Mouse (Mus musculus): ENCODE data around the gene Gm45717.
"Not testable (repeated sequence)": the region's sequence is repeated elsewhere in the genome, so short reads cannot be mapped to it uniquely, and the experiment has no call there.

Gene Gm45717

DNA sequence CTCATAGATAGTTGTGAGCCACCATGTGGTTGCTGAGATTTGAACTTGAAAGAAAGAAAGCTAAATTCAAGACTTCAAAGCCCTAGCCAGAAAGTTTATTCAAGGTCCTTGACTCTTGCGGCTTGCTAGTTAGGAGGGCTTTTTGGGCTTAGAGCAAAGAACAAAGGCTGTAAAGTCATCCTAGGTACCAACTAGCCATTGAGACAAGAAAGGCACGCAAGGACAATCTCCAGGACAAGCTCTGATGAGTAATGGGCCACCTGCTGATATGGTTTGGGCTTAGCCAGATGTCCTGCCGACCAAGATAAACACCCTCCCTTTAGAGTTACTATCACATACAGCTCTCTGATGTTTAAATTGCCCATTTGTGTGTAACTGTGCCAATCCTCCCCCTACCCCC, 13.0 kb upstream of the Gm45717 start:
- not testable (repeated sequence) for DNase-seq (ENCODE audit: low spot score)

DNA sequence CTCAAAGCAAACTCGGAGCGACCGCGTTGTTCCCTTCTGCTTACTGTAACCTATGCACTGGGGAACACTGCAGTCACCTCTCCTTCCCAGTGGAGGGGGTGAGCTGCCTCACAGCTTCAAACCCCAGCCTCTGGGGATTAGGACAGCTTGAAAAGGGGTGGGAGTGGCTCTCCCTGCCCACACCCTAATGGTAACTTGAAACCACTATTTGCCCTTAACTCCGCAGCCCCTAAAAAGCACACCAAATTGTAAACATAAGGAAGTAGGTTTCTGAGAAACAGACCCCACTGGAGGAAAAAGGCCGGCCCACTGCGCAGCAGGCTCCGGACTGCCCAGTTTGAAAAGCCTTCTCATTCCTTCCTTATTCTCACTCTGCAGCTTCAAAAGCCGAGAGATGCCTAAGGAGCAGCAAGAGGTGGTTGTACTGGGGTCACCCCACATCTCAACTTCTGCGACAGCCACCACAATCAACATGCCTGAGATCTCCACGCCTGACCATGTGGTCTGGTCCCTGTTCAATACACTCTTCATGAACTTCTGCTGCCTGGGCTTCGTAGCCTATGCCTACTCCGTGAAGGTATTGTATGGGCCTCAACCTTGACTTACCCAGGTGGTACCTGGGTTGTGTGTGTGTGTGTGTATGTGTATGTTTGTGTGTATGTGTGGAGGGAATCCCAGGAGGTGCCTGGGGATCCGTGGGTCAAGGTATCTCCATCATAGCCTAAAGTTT, 12.3 kb upstream of the Gm45717 start:
- no peak for DNase-seq (ENCODE audit: low spot score)

DNA sequence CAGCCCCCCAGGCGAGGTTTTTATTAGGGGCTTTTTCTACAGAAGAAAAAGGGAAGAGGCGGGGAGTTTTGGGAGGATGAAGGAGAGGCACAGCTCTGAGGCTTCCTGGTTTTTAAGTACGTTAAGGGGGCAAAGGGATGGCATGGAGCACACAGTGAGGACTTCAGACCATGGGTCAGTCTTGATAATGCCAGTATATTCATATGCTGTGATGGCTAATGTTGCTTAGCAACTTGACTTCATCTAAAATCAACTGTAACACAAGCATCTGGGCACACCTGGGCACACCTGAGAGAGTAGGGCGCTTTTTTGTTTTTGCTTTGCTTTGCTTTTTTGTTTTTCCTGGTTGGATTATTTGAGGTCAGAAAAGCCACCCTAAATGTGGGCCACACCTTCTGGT, 11.2 kb upstream of the Gm45717 start, which contains the start of gene Ifitm1:
Ifitm1 (plus strand) TSS at position 301 of the 400 bp plus-strand sequence.
- DNase-seq (ENCODE audit: low spot score) = no peak

DNA sequence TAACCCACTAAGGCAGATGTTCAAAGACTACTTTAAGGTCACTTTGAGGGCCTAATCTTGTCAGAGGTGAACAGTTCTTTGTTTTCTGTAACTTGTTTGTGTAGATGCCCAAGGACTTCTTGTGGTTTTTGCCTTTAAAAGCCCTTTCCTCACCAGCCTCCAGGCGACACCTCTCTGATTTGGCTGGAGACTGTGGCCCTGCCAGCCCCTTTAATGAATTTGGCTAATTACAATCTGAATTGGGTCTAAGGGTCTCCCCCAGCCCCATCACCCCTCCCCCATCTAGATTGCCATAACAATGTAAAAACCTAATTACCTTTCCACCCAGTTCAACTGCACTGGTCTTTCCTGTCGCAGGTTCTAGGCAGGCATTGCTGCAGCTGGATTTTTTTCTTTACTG, 7.0 kb upstream of the Gm45717 start:
- no peak for DNase-seq (ENCODE audit: low spot score)

DNA sequence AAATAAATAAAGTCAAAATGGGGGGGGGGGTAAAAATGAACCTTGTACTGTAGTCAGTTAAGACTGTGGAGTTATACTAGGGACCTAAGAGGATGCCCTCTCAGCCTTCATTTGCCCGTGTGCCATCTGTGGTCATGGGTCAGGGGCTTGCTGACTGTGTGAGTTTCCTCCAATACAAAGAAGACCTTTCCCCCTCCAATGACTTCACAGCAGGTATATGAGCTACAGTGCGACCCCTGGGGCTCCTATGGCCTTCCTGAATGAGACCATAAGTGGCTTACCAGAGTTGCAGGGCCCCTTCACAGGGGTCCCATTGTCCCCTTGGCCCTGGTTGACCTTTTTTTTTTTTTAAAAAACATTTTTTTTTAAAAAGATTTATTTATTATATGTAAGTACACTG, 5.7 kb upstream of the Gm45717 start:
- no peak for DNase-seq (ENCODE audit: low spot score)

DNA sequence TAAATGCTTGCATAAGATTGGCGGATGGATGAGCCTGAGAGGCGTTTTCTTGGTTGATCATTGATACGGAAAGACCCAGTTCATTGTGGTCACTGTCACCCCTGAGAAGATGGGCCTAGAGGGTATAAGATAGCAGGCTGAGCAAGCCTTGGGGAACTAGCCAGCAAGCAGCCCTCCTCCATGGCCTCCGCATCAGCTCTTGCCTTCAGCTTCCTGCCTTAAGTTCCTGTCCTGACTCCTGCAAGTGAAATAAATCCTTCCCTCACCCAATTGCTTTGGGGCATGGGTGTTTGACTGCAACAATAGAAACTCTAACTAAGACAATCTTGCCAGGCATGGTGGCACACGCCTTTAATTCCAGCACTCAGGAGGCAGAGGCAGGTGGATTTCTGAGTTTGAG, 4.3 kb upstream of the Gm45717 start:
- no peak for DNase-seq (ENCODE audit: low spot score)

DNA sequence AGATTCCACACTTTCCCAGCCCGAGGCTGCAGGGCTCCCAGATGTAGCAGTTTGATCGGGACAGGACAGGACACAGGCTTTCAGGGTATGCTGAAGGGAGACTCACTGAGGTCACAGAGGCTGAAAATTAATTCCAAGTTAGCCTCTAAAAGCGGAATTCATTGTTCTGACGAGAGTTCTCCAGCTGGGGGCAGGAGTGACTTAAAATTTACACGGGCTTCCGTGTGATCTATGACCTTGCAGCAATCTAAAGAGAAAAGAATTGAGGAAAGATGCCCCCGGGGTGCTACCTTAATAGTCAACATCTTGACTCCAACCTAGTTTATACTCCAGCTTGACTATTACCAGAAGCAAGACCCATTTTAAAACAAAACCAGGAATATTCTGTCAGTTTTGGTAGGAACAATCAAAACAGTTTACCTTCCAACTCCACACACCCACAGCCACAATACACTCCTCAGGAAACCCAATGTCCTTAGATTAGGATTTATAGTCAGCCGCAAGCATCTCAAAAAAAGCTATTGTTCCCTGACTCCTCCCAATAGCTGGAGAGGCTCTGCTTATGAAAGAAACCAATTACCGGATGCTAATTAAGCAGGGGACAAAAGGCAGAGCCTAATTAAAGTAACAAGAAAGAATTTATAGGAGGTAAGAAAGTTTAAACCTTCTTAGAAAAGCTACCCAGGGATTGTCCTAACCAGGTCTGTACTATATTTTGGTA, 3.6 kb upstream of the Gm45717 start:
- peak; percentile 73 for DNase-seq (ENCODE audit: low spot score)

DNA sequence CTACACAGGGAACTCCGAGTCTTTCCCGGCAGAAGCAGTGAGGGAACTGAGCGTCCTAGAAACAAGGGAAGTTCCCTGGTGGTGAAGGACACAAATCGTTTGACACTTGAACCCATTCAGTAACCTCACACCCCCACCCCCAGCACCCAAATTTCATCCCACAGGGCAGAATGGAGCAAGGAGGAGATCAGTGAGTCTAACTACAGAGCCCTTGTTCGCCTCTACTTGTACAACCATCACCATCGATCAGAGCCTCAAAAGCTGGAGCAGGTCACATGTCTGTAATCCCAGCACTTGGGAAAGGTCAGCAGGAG, 776 bp upstream of the Gm45717 start:
- no peak for DNase-seq (ENCODE audit: low spot score)

DNA sequence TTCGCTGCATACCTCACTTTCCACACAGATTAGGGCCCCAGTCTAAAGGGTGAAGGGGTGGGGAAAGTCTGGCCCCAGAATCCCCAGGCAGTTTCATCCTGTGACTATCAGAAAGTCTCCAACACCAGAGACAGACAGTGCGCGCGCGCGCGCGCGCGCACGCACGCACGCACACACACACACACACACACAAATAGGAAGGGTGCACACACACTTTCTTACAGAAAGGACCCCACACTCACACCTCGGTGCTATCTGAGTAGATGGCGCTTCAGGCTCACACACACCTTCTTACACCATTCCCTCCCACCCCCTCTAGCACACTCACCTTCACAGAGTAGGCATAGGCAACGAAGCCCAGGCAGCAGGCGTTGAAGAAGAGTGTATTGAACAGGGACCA, 395 bp downstream of the Gm45717 start:
- no peak for DNase-seq (ENCODE audit: low spot score)

DNA sequence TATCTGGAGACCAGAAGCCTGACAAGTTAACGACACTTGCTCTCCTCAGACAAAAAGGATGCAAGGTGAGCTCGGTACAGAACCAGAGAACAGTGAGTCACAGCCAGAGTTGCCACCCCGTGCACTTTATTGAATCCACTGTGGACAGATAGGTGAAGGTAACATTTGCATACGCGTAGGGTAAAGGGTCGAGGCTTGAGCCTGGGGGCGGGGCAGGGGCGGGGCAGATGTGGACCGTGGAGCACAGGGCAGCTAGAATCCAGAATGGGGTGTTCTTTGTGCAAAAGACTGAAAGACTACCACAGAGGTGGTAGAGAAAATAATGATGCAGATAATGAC, 1.0 kb downstream of the Gm45717 start:
- DNase-seq (ENCODE audit: low spot score) = no peak

DNA sequence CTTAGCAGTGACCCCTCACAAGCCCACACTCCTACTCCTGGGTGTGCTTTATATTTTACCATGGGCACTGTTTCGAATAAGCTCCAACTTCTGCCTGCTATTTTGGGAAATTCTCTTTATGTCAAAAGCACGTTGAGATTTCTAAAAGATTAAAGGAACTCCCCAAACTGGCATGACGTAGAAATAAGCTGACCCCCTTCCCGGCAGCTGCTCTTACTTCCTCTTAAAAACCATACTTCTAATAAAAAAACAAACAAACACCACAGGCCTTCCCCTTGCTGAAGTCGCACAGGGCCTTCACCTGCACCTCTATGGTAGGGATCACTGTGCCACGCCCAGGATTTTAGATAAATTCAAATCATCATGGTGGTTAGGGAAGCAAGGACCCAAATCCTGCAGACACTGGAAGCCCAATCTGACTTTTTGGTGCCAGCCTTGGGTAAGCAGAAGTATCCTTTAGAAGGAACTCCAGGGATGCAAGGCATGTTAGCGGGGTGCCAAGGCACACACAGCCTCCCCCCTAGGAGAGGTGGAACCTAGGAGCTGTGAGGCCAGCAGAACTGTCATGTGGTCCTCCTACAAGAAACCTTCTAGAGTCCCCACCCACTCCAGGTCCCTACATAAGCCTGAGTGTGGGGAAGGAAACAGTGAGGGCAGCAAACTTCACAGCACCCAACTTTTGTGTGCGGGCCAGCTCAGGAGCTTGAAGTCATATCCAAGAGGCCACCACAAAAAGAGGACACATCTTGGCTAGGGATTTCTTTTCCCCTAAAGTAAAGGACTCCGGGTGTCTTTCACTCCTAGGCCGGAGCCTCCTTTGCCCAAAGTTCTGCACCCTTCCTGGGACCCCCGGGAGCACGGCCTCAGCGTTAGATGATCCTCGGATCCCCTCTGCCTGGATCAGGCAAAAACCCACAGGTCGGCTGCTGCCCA, 1.7 kb downstream of the Gm45717 start:
- DNase-seq (ENCODE audit: low spot score) = no peak

DNA sequence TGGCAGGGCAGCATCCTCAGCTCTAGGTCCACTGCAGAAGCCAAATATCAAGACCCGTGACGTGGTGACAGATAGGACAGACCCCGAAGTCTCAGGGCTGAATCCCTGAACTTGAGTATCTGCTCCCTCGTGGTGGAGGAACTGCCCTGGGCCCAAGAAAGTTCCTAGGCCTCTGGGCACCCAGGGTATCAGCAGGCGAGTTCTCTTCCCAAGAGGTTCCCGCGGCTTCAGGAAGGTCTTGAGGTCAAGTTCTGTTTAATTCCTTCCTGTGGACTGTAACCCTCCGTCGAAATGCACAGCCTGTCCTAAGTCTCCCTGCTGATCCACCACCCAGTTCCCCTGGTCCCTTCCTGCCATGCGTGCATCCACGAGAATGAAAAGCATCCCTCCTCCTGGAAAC, 2.6 kb downstream of the Gm45717 start:
- no peak for DNase-seq (ENCODE audit: low spot score)

DNA sequence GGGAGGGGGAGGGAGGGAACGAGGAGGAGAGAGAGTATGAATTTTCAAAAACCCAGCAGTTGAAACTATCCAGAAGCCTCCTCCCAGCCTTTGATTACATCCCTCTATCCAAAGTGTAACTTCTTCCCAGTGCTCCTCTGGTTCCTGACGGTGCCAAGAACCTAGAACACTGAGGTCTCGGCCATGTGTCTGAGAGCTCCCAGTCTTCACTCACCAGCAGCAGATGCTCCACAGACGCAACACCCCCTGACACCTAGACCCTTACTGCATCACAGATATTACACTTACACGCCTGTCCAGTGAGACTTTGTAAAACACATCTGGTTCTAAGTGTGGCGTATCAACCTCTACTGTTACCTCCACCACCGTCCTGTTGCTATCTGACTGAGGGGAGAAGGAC, 3.3 kb downstream of the Gm45717 start:
- no peak for DNase-seq (ENCODE audit: low spot score)

DNA sequence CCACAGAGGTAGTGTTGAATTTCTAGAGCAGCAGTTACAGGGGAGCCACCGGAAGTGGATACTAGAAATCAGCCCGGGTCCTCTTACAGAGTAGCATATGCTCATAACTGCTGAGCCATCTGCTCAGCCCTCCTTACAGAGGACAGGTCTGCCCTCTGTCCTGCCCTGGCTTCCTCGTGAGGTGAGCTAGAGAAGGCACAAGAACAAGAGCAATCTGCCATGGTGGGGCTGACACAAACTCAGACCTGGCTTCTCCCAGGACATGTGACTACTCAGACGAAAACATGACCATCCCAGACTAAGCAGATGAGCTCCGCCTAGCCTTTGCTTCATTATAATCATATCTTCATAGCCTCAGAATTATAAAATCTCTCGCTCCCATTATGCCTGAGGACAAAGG, 4.0 kb downstream of the Gm45717 start:
- DNase-seq (ENCODE audit: low spot score) = no peak

DNA sequence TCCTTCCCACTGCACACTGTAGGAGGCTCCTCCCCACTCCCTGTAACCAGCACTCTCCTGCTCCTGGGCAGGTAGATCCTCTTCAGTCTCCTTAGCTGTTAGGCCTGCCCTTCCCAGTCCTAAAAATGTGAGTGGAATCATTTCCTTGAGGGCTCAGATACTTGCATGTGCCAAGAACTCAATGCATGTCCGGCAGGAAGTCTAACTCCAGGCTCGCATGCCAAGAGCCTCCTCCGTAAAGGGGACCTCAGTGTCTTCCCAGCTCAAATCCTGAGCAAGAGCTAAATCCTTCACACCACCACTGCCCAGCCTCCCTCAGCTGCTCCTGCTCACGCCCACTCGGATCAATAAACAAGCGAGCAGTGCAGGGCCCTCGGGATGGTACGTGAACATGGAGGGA, 4.7 kb downstream of the Gm45717 start:
- no peak for DNase-seq (ENCODE audit: low spot score)

DNA sequence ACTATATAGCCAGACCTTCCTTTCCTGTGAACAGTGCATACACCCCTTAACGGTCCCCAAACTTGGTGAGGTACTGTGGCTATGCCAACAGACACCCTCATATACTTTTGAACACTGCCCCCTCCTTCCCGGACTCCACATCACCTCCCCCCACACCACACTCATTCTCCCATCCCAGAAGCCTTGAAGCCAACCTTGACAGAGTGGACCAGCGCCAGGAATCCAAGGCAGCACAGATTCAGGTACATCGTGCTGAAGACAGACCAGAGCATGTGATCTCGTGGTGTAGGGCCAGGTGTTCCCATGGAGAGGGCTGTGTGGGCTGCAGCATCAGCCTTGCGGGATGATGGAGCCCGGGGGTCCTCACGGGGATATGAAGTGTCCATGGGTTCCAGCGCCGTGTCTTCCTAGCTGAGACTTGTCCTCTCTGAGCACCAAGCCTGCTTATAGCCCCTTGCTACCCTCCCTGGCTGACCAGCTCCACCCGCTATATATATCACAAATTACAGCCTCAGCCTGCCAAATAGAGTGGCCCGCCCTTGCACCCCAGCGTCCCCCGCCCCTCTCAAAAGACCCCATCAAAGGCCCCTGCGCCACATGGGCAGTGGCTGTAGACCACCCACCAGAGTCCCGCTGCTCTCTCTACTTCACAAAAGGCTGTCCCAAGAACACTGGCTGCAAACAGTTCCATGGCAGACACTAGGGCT, 5.8 kb downstream of the Gm45717 start, which contains the start of gene Ifitm5:
Ifitm5 (minus strand) TSS at position 468 of the 707 bp plus-strand sequence.
- DNase-seq (ENCODE audit: low spot score) = no peak

DNA sequence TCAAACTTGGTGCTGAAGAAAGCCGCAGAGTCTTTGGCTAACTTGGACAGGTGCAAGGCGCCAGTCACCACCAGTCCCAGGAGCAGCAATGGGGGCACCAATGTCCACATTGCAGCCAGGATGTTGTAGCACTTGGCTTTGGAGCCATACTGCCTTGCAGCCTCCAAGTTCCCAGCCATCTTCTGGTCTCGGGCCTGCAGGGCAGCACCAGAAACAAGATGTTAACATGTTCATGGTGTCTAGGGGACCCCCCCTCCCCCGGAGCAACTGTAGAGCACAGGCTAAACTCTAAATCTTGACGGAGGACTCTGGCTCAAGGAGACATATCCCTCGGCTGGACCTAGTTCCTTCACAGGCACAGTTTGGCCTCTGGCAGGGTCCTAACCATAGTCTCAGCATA, 6.5 kb downstream of the Gm45717 start:
- no peak for DNase-seq (ENCODE audit: low spot score)

DNA sequence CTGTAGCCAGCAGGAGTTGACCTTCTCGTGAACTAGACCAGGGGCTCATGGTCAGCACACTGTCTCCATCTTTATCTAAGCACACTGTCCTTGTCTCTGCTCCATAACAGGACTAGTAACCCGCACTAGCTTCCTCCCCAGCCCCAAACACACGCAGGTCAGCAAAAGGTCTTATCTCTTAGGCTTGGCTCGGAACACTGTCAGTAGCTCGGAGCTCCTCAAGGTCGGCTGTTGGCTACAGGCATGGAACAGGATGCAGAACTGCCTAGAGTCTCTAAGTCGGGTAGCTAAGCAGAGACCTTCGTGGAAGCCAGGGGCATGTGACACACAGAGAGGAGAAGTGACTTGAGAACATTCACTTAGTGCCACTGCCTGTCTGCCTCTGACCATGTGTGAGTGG, 7.6 kb downstream of the Gm45717 start:
- DNase-seq (ENCODE audit: low spot score) = no peak

DNA sequence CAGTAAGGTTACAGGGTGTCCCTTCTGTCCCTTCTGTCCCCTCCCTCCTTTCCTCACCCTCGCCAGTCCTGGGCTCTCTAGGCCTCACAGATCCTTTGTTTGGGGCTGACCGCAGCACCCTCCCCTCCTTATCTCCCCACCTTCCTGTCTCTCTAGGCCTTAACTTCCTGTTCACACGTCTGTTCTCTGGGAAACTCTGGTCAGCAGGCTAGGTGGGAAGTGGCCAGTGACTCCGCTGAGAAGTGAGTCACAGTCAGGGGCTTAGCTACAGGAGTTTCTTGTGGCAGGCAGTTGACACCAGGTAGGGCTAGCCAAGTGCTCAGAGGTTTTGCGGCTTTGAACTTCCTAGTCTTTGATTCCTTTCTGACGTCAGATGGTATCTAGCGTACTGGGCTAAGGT, 8.8 kb downstream of the Gm45717 start:
- DNase-seq (ENCODE audit: low spot score) = no peak

DNA sequence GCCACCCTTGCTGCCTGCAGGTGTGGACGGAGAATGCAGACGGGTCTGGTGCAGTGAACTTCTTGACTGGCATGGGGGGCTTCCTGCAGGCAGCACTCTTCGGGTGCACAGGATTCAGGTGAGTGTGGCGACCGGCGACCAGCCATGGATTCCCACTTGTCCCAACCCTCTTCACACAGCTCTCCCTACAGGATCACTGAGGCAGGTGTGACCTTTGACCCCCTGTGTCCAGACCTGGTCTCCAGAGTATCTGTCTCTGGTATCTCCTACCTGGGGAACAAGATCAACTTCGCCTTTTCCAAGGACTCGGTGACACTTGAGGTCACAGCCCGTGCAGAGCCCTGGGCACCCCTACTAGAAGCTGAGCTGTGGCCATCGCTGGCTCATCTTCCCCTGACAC, 9.4 kb downstream of the Gm45717 start:
- no peak for DNase-seq (ENCODE audit: low spot score)

DNA sequence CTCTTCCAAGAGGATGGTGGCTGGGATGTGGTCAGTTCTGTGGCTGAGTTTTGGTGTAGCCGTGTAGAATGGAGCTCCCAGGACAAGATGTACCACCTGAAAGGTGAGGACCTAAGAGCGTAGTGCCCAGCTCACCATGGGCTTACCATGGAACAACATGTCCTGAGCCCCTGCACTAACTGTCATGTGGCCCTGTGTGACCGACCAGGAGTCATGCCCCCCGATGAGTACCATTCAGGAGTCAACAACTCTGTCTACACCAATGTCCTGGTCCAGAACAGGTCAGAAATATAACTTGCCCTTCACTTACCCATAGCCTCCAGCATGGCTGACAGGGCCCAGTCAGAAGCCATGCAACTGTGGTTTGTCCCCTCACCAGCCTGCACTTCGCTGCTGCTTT, 10.5 kb downstream of the Gm45717 start:
- no peak for DNase-seq (ENCODE audit: low spot score)

DNA sequence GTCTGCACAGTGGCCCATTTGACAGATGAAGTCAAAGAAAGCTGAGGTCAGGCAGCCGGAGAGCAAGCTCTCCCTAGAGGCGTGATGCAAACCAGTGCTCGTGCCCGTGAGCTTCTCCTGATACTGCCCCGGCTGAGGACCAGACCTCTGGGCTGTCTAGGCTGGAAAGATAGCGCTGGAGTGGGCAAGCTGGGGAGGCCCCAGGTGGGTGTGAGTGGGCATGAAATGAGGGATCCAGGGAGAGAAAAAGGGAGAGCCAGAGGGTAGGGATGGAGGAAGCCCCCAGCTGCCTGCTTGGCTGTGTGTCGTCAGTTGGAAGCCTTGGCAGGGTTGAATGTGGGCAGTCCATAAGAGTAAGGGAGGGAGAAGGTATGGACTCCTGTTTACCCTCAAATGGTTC, 11.5 kb downstream of the Gm45717 start:
- no peak for DNase-seq (ENCODE audit: low spot score)

Measured in retina, embryonic 14.5 days (tissue).